Mouse (Mus musculus): ENCODE data around the gene Atl1. TPM values are rescaled to one million over a fixed set of nuclear protein-coding genes. Genes with fewer than 3 reads are reported as not detected.

The Atl1 gene
- total RNA-seq (2021): 100 to 1,000 TPM; 232 to 242 TPM
- long read RNA-seq, experiment 1, partial matches to known transcripts: 149 of 180 reads
- long read RNA-seq, experiment 1, other reads (novel, unspliced or antisense): 29 of 180 reads
- long read RNA-seq, experiment 2, partial matches to known transcripts: 99 of 125 reads
- long read RNA-seq, experiment 2, other reads (novel, unspliced or antisense): 23 of 125 reads

GRCm38 (mm10) chr12:69892371-69893251, at the start of gene Atl1, which contains the start of gene Map4k5:
TSS of gene Atl1 (plus strand) at chr12:69892614.
TSS of gene Map4k5 (minus strand) at chr12:69893200.
- DNase-seq (ENCODE audit: low spot score in 2 of 2): peak; percentile 85 to 93

GRCm38 (mm10) chr12:69843531-69844445, 48.6 kb upstream of the Atl1 start:
- DNase-seq (ENCODE audit: low spot score in 2 of 2): peak; percentile 39 to 44

GRCm38 (mm10) chr12:69845722-69846121, 46.7 kb upstream of the Atl1 start:
- no peak for DNase-seq (ENCODE audit: low spot score in 2 of 2)

GRCm38 (mm10) chr12:69846499-69846898, 45.9 kb upstream of the Atl1 start:
- no peak for DNase-seq (ENCODE audit: low spot score in 2 of 2)

- no peak for DNase-seq (ENCODE audit: low spot score in 2 of 2)
Observed at GRCm38 (mm10) chr12:69848083-69848878, 44.1 kb upstream of the Atl1 start.

GRCm38 (mm10) chr12:69852288-69852687, 40.1 kb upstream of the Atl1 start:
- no peak for DNase-seq (ENCODE audit: low spot score in 2 of 2)

- no peak for DNase-seq (ENCODE audit: low spot score in 2 of 2)
Observed at GRCm38 (mm10) chr12:69853387-69853786, 39.0 kb upstream of the Atl1 start.

- DNase-seq (ENCODE audit: low spot score in 2 of 2): no peak
Observed at GRCm38 (mm10) chr12:69853942-69854341, 38.5 kb upstream of the Atl1 start.

- DNase-seq (ENCODE audit: low spot score in 2 of 2): no peak
Observed at GRCm38 (mm10) chr12:69855641-69856300, 36.6 kb upstream of the Atl1 start.

GRCm38 (mm10) chr12:69856398-69856797, 36.0 kb upstream of the Atl1 start:
- no peak for DNase-seq (ENCODE audit: low spot score in 2 of 2)

- DNase-seq (ENCODE audit: low spot score in 2 of 2): no peak
Observed at GRCm38 (mm10) chr12:69857597-69857996, 34.8 kb upstream of the Atl1 start.

- no peak for DNase-seq (ENCODE audit: low spot score in 2 of 2)
Observed at GRCm38 (mm10) chr12:69858847-69859246, 33.6 kb upstream of the Atl1 start.

GRCm38 (mm10) chr12:69863505-69863904, 28.9 kb upstream of the Atl1 start:
- DNase-seq (ENCODE audit: low spot score in 2 of 2): no peak

- no peak for DNase-seq (ENCODE audit: low spot score in 2 of 2)
Observed at GRCm38 (mm10) chr12:69864164-69864692, 28.2 kb upstream of the Atl1 start.

- DNase-seq (ENCODE audit: low spot score in 2 of 2): no peak
Observed at GRCm38 (mm10) chr12:69867338-69867737, 25.1 kb upstream of the Atl1 start.

GRCm38 (mm10) chr12:69871632-69872031, 20.8 kb upstream of the Atl1 start:
- no peak for DNase-seq (ENCODE audit: low spot score in 2 of 2)

GRCm38 (mm10) chr12:69877842-69878363, 14.5 kb upstream of the Atl1 start:
- DNase-seq (ENCODE audit: low spot score in 2 of 2): no peak

- no peak for DNase-seq (ENCODE audit: low spot score in 2 of 2)
Observed at GRCm38 (mm10) chr12:69879172-69879665, 13.2 kb upstream of the Atl1 start.

- no peak for DNase-seq (ENCODE audit: low spot score in 2 of 2)
Observed at GRCm38 (mm10) chr12:69879739-69880138, 12.7 kb upstream of the Atl1 start.
